Comparison of ENCODE assay signal across 15 mouse cellular contexts in genomic region chr1:156211809-156212317, GRCm38 (mm10). TPM values are rescaled to one million over a fixed set of nuclear protein-coding genes. Genes with fewer than 3 reads are reported as not detected.
"Had no signal": no experiment of that assay in that cellular context is flagged by ENCODE, and none has a peak within 500 bp of the region (broad histone marks: within the 10 kb centered on the region; RNA-seq: fewer than 3 reads in every experiment).

No protein-coding gene starts in this region.

- H3K36me3 ChIP-seq: limb, embryonic 12.5 days; neural tube, embryonic 15.5 days had no signal

- ATAC-seq: lung, postnatal 0 days had no signal

- H3K27ac ChIP-seq: limb, embryonic 12.5 days; neural tube, embryonic 15.5 days had no signal

- H3K9me3 ChIP-seq: limb, embryonic 12.5 days; neural tube, embryonic 15.5 days had no signal

- H3K4me3 ChIP-seq: limb, embryonic 12.5 days; neural tube, embryonic 15.5 days had no signal

- H3K9ac ChIP-seq: limb, embryonic 12.5 days; neural tube, embryonic 15.5 days had no signal

- H3K4me2 ChIP-seq: limb, embryonic 12.5 days; neural tube, embryonic 15.5 days had no signal

- DNase-seq: kidney, adult 11 months; kidney, adult 9 months; kidney, postnatal 14 days; layer of hippocampus, postnatal 36 days; lung, adult 2 months; lung, postnatal 36 days; right cerebral cortex, postnatal 4 days; spleen, adult 18-20 months; thymus, adult 18-20 months; thymus, postnatal 14 days had no signal

- H3K4me1 ChIP-seq: limb, embryonic 12.5 days had no signal

RNA-seq across cellular contexts. Expression of gene Fam163a, which starts 7.0 kb away (rescaled TPM):
- total RNA-seq: liver, adult 2 months; megakaryocyte progenitor cell, adult 5-6 weeks had no signal
